Comparison of ENCODE assay signal across 26 mouse cellular contexts in genomic region chr16:90845591-90845990, GRCm38 (mm10). TPM values are rescaled to one million over a fixed set of nuclear protein-coding genes. Genes with fewer than 3 reads are reported as not detected.
DNase-seq lines count a peak whose midpoint lies in the region; ATAC-seq and TF ChIP-seq lines count a peak whose summit lies in the region.
"Had no signal": no experiment of that assay in that cellular context is flagged by ENCODE, and none has a peak within 500 bp of the region (broad histone marks: within the 10 kb centered on the region; RNA-seq: fewer than 3 reads in every experiment).

No protein-coding gene starts in this region.

- peak overlapping the region; percentile 57 for H3K27ac ChIP-seq in heart, embryonic 13.5 days (replicated peaks)
- H3K27ac ChIP-seq in midbrain, embryonic 14.5 days (replicated peaks; ENCODE audit: low read depth, low read length), result no peak overlapping the region
- no peak overlapping the region for H3K27ac ChIP-seq in midbrain, embryonic 13.5 days
- H3K27ac ChIP-seq in forebrain, embryonic 14.5 days (ENCODE audit: low read depth, low read length), result peak overlapping the region; percentile 46; the same call in 1 of the 2 replicates
- peak overlapping the region; percentile 61; the same call in 1 of the 2 replicates for H3K27ac ChIP-seq in hindbrain, postnatal 0 days
- H3K27ac ChIP-seq: left cerebral cortex, adult 2 months; limb, embryonic 10.5 days; stomach, postnatal 0 days had no signal

- no peak overlapping the region for H3K4me3 ChIP-seq in heart, embryonic 13.5 days
- H3K4me3 ChIP-seq in midbrain, embryonic 14.5 days (replicated peaks; ENCODE audit: low read depth, low read length), result no peak overlapping the region
- H3K4me3 ChIP-seq in midbrain, embryonic 13.5 days (replicated peaks), result no peak overlapping the region
- H3K4me3 ChIP-seq in forebrain, embryonic 14.5 days (ENCODE audit: low read depth, low read length), result no peak overlapping the region
- no peak overlapping the region for H3K4me3 ChIP-seq in hindbrain, postnatal 0 days (ENCODE audit: low read length)
- H3K4me3 ChIP-seq: left cerebral cortex, adult 2 months; limb, embryonic 10.5 days; megakaryocyte, embryonic 14.5 days had no signal

- peaks cover 58% of the 10 kb centered on the region for H3K4me1 ChIP-seq in heart, embryonic 13.5 days
- H3K4me1 ChIP-seq in midbrain, embryonic 14.5 days (ENCODE audit: control insufficient read depth, insufficient read depth, low read length), result peaks cover 17% of the 10 kb centered on the region
- H3K4me1 ChIP-seq in midbrain, embryonic 13.5 days (replicated peaks), result peaks cover 40% of the 10 kb centered on the region
- peaks cover 26% of the 10 kb centered on the region for H3K4me1 ChIP-seq in forebrain, embryonic 14.5 days (ENCODE audit: control insufficient read depth, insufficient read depth, low read length)
- H3K4me1 ChIP-seq in hindbrain, postnatal 0 days (ENCODE audit: insufficient read depth, low read length), result no peaks in the 10 kb centered on the region
- H3K4me1 ChIP-seq: megakaryocyte, embryonic 14.5 days had no signal

- H3K27me3 ChIP-seq in heart, embryonic 13.5 days (replicated peaks), result 0 out of 2 replicates have a peak, but pooled peaks cover 10% of the 10 kb centered on the region
- no peaks in the 10 kb centered on the region for H3K27me3 ChIP-seq in midbrain, embryonic 14.5 days (ENCODE audit: control insufficient read depth, insufficient read depth, low read length)
- peaks cover under 1% of the 10 kb centered on the region; the same call in 1 of the 2 replicates for H3K27me3 ChIP-seq in midbrain, embryonic 13.5 days
- no peaks in the 10 kb centered on the region for H3K27me3 ChIP-seq in forebrain, embryonic 14.5 days (replicated peaks; ENCODE audit: control insufficient read depth, insufficient read depth, low read length)
- H3K27me3 ChIP-seq in hindbrain, postnatal 0 days (ENCODE audit: insufficient read depth, low read length), result no peaks in the 10 kb centered on the region; the same call in 1 of the 2 replicates

- WGBS in heart, embryonic 13.5 days, result 81% methylated on average over 13 of the region's 13 CpGs
- 50% methylated on average over 13 of the region's 13 CpGs for WGBS in midbrain, embryonic 14.5 days
- 66% methylated on average over 13 of the region's 13 CpGs for WGBS in midbrain, embryonic 13.5 days
- 45% methylated on average over 13 of the region's 13 CpGs for WGBS in forebrain, embryonic 14.5 days
- WGBS in hindbrain, postnatal 0 days, result 44% methylated on average over 13 of the region's 13 CpGs

- H3K9me3 ChIP-seq in heart, embryonic 13.5 days, result no peaks in the 10 kb centered on the region
- no peaks in the 10 kb centered on the region for H3K9me3 ChIP-seq in midbrain, embryonic 14.5 days (ENCODE audit: control insufficient read depth, low read length)
- H3K9me3 ChIP-seq in midbrain, embryonic 13.5 days, result no peaks in the 10 kb centered on the region
- H3K9me3 ChIP-seq in forebrain, embryonic 14.5 days (replicated peaks; ENCODE audit: control insufficient read depth, low read length), result no peaks in the 10 kb centered on the region
- H3K9me3 ChIP-seq in hindbrain, postnatal 0 days (ENCODE audit: low read length), result no peaks in the 10 kb centered on the region
- H3K9me3 ChIP-seq: limb, embryonic 10.5 days; megakaryocyte, embryonic 14.5 days had no signal

- TF ChIP-seq CTCF in hindbrain, postnatal 0 days (IDR thresholded peaks at IDR 0.05; ENCODE audit: low read depth), result no peak

- H3K36me3 ChIP-seq in heart, embryonic 13.5 days, result no peaks in the 10 kb centered on the region
- H3K36me3 ChIP-seq in midbrain, embryonic 14.5 days (ENCODE audit: control insufficient read depth, insufficient read depth, low read length), result no peaks in the 10 kb centered on the region
- H3K36me3 ChIP-seq in midbrain, embryonic 13.5 days, result no peaks in the 10 kb centered on the region
- no peaks in the 10 kb centered on the region for H3K36me3 ChIP-seq in forebrain, embryonic 14.5 days (ENCODE audit: control insufficient read depth, insufficient read depth, low read length)
- no peaks in the 10 kb centered on the region for H3K36me3 ChIP-seq in hindbrain, postnatal 0 days (ENCODE audit: insufficient read depth, low read length)
- H3K36me3 ChIP-seq: limb, embryonic 10.5 days had no signal

- DNase-seq in heart, postnatal 10 days, result no peak
- DNase-seq in midbrain, embryonic 14.5 days, result peak; percentile 41
- peak; percentile 56 for DNase-seq in forebrain, embryonic 14.5 days (ENCODE audit: low spot score)
- DNase-seq in hindbrain, postnatal 0 days (ENCODE audit: low spot score), result peak; percentile 39
- DNase-seq in left cerebral cortex, postnatal 4 days, result no peak
- DNase-seq: adrenal gland, postnatal 25 days; cerebellum, adult 18-20 months; cerebellum, postnatal 25 days; gastrocnemius, postnatal 10 days; heart, postnatal 14 days; kidney, adult 2 months; kidney, postnatal 4 days; layer of hippocampus, adult 9-11 months; liver, postnatal 0 days; right cerebral cortex, adult 18-20 months; thymus, postnatal 14 days had no signal

- intact Hi-C loops in heart, postnatal 10 days (cut with DNase I), result no loop called here
- intact Hi-C loops in left cerebral cortex, postnatal 4 days (cut with DNase I), result no loop called here

- no peak overlapping the region for H3K9ac ChIP-seq in heart, embryonic 13.5 days
- no peak overlapping the region for H3K9ac ChIP-seq in midbrain, embryonic 14.5 days (replicated peaks; ENCODE audit: low read length)
- H3K9ac ChIP-seq in midbrain, embryonic 13.5 days (replicated peaks), result no peak overlapping the region
- no peak overlapping the region for H3K9ac ChIP-seq in forebrain, embryonic 14.5 days (ENCODE audit: low read length)
- no peak overlapping the region for H3K9ac ChIP-seq in hindbrain, postnatal 0 days (replicated peaks; ENCODE audit: low read length)
- H3K9ac ChIP-seq: liver, postnatal 0 days had no signal

- 0 out of 2 replicates have a peak overlapping the region, but pooled peaks have one; percentile 27 for H3K4me2 ChIP-seq in heart, embryonic 13.5 days
- H3K4me2 ChIP-seq in midbrain, embryonic 14.5 days (ENCODE audit: low read length), result no peak overlapping the region
- H3K4me2 ChIP-seq in midbrain, embryonic 13.5 days (replicated peaks), result no peak overlapping the region
- H3K4me2 ChIP-seq in forebrain, embryonic 14.5 days (ENCODE audit: low read length), result peak overlapping the region; percentile 12; the same call in 1 of the 2 replicates
- peak overlapping the region; percentile 31; the same call in 1 of the 2 replicates for H3K4me2 ChIP-seq in hindbrain, postnatal 0 days (ENCODE audit: low read depth, low read length)

- ATAC-seq in heart, embryonic 13.5 days (ENCODE audit: extremely low read depth, insufficient number of reproducible peaks, low FRiP score, low TSS enrichment), result no peak
- ATAC-seq in midbrain, embryonic 14.5 days (ENCODE audit: low FRiP score, low TSS enrichment), result no peak
- ATAC-seq in midbrain, embryonic 13.5 days, result no peak
- ATAC-seq in forebrain, embryonic 14.5 days, result peak; percentile 47; the same call in 1 of the 2 replicates
- ATAC-seq in hindbrain, postnatal 0 days, result peak; percentile 78
- no peak for ATAC-seq in megakaryocyte progenitor cell, adult 5-6 weeks (replicated peaks; ENCODE audit: poor library complexity)
- ATAC-seq: inflammation-experienced regulatory T-cells, adult 6 months; liver, postnatal 0 days had no signal

RNA-seq across cellular contexts. Expression of gene Eva1c, which starts 19.1 kb away (rescaled TPM):
- polyA plus RNA-seq in heart, embryonic 13.5 days (2015; fragmentation: Nextera tagmentation; extraction: Ambion mirVana), result 2.6 and 3.6 TPM in 2 replicates
- total RNA-seq in heart, postnatal 10 days (2021), result 1 to 10 TPM; 1.6 to 2.9 TPM
- polyA plus RNA-seq in midbrain, embryonic 14.5 days (2014; fragmentation: Nextera tagmentation; extraction: Ambion mirVana), result 1.4 and 2.4 TPM in 2 replicates
- polyA plus RNA-seq in midbrain, embryonic 13.5 days (2015; fragmentation: Nextera tagmentation; extraction: Ambion mirVana), result 1.7 and 2.6 TPM in 2 replicates
- 6.1 and 6.4 TPM in 2 replicates for polyA plus RNA-seq in forebrain, embryonic 14.5 days (2014; fragmentation: Nextera tagmentation; extraction: Ambion mirVana)
- total RNA-seq in hindbrain, postnatal 0 days (2014; rRNA removed), result 2.3 and 9.4 TPM in 2 replicates
- polyA plus RNA-seq in hindbrain, postnatal 0 days (2015; fragmentation: Nextera tagmentation; extraction: Ambion mirVana), result 3.9 and 4.0 TPM in 2 replicates
- total RNA-seq in megakaryocyte progenitor cell, adult 5-6 weeks (2015), result not detected in 2 replicates
- not detected in 2 replicates for total RNA-seq in megakaryocyte progenitor cell, adult 5-6 weeks (2017)
- total RNA-seq in left cerebral cortex, postnatal 4 days (2021), result 1 to 10 TPM in 1 of 2 experiments, under 1 TPM in 1; 0.96 to 1.4 TPM
- total RNA-seq: CH12.LX, MEL had no signal
- polyA plus RNA-seq: inflammation-experienced regulatory T-cells, adult 6 months had no signal

RNA-seq across cellular contexts. Expression of gene Urb1, which starts 35.4 kb away (rescaled TPM):
- 5.9 and 6.4 TPM in 2 replicates for polyA plus RNA-seq in heart, embryonic 13.5 days (2015; fragmentation: Nextera tagmentation; extraction: Ambion mirVana)
- total RNA-seq in heart, postnatal 10 days (2021), result 10 to 100 TPM; 10.8 to 11.3 TPM
- polyA plus RNA-seq in midbrain, embryonic 14.5 days (2014; fragmentation: Nextera tagmentation; extraction: Ambion mirVana), result 9.8 and 11.6 TPM in 2 replicates
- 8.7 and 9.8 TPM in 2 replicates for polyA plus RNA-seq in midbrain, embryonic 13.5 days (2015; fragmentation: Nextera tagmentation; extraction: Ambion mirVana)
- polyA plus RNA-seq in forebrain, embryonic 14.5 days (2014; fragmentation: Nextera tagmentation; extraction: Ambion mirVana), result 7.0 and 9.7 TPM in 2 replicates
- total RNA-seq in hindbrain, postnatal 0 days (2014; rRNA removed), result 14.5 and 17.6 TPM in 2 replicates
- polyA plus RNA-seq in hindbrain, postnatal 0 days (2015; fragmentation: Nextera tagmentation; extraction: Ambion mirVana), result 4.0 and 4.5 TPM in 2 replicates
- total RNA-seq in megakaryocyte progenitor cell, adult 5-6 weeks (2015), result 8.1 and 8.9 TPM in 2 replicates
- total RNA-seq in megakaryocyte progenitor cell, adult 5-6 weeks (2017), result 7.7 and 9.1 TPM in 2 replicates
- total RNA-seq in left cerebral cortex, postnatal 4 days (2021), result 10 to 100 TPM; 15.9 to 18.5 TPM

Comparison
In these comparisons a context has a peak if more than half of its experiments do, and no peak if none do; other contexts are left out.
1. ATAC-seq: peak in forebrain, embryonic 14.5 days (single experiment) and hindbrain, postnatal 0 days (single experiment); none in heart, embryonic 13.5 days (single experiment), midbrain, embryonic 14.5 days (single experiment), midbrain, embryonic 13.5 days (single experiment) and megakaryocyte progenitor cell, adult 5-6 weeks (single experiment).
2. H3K27ac ChIP-seq: peak in heart, embryonic 13.5 days (single experiment), forebrain, embryonic 14.5 days (single experiment) and hindbrain, postnatal 0 days (single experiment); none in midbrain, embryonic 14.5 days (single experiment) and midbrain, embryonic 13.5 days (single experiment).
3. H3K4me2 ChIP-seq: peak in heart, embryonic 13.5 days (single experiment), forebrain, embryonic 14.5 days (single experiment) and hindbrain, postnatal 0 days (single experiment); none in midbrain, embryonic 14.5 days (single experiment) and midbrain, embryonic 13.5 days (single experiment).
4. DNase-seq: peak in midbrain, embryonic 14.5 days (single experiment), forebrain, embryonic 14.5 days (single experiment) and hindbrain, postnatal 0 days (single experiment); none in heart, postnatal 10 days (0 of 2) and left cerebral cortex, postnatal 4 days (single experiment).